Mouse (Mus musculus) heart, postnatal 36 days (tissue): ENCODE results near the gene Coq4. TPM values are rescaled to one million over a fixed set of nuclear protein-coding genes. Genes with fewer than 3 reads are reported as not detected.
A peak's percentile ranks its signal among the peaks of the same experiment; 100 is the strongest.

Experiments used
- DNase-seq, 2 experiments: peaks; one replicate each; pipeline ENCODE4 v3.0.0; 2021 to 2022
- intact Hi-C: fragments of 180-260 bp; cut with DNase I; formaldehyde crosslinking; loops from one replicate; pipeline ENCODE4 v1.15.1; 2025
- total RNA-seq, 2 experiments: library from RNA; stranded (reverse); gene quantifications; 2 replicates each; pipeline ENCODE4 v1.2.3; 2021

Coq4 gene
- total RNA-seq, 2 experiments from 2014 or later, result 20.2 to 24.3 TPM

GRCm38 (mm10) chr2:29792772-29793487 is 5.6 kb downstream of the Coq4 start:
- DNase-seq, result no peak
- intact Hi-C loops, result no loop called here

- intact Hi-C loops, result no loop called here
- DNase-seq, result peak; percentile 94 to 96
Observed at GRCm38 (mm10) chr2:29802075-29802826, 15.0 kb downstream of the Coq4 start, which contains the start of gene Slc27a4. TSS of gene Slc27a4 (plus strand) at chr2:29802634.

DNA sequence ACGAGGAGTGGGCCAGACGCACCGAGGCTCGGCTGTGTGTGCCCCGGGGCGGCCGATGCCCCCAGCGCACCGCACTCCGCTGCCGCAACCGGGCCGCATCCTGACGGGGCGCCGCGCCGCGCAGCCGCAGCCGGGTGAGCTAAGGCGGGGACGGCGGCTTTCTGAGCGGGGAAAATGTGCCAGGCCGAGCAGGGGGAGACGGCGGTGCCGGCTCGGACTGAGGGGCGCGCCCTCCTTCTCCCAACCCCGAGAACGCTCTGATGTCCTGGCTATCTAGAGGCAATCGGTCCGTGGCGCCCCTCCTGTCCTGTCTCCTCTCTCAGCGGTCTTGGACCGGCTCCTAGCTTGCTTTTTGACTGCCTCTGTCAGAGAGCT is 15.5 kb downstream of the Coq4 start:
- no peak for DNase-seq
- intact Hi-C loops, result no loop called here

DNA sequence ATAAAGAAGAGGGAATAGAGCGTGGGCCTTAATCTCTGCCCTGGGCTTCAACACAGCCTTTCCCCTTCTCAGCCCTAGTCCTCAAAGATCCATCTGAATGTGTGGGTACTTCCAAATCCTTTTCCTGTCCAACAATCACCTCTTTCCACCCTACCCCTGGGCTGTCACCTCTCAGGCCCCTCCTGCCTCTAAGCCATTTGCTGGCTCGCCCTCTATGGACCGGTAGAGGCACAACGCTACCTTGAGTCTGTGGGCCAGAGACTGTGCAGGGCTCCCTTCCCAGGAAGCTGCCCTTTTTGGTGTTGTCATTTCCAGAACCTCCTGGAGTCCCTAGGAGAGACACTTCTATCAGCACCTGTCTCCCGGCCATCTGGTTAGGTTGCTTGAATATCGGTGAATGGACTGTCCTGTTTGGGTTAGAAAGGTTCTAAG is 16.1 kb downstream of the Coq4 start:
- intact Hi-C loops, result no loop called here
- no peak for DNase-seq

DNA sequence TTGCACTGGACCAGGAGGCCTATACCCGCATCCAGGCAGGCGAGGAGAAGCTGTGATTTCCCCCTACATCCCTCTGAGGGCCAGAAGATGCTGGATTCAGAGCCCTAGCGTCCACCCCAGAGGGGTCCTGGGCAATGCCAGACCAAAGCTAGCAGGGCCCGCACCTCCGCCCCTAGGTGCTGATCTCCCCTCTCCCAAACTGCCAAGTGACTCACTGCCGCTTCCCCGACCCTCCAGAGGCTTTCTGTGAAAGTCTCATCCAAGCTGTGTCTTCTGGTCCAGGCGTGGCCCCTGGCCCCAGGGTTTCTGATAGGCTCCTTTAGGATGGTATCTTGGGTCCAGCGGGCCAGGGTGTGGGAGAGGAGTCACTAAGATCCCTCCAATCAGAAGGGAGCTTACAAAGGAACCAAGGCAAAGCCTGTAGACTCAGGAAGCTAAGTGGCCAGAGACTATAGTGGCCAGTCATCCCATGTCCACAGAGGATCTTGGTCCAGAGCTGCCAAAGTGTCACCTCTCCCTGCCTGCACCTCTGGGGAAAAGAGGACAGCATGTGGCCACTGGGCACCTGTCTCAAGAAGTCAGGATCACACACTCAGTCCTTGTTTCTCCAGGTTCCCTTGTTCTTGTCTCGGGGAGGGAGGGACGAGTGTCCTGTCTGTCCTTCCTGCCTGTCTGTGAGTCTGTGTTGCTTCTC is 28.5 kb downstream of the Coq4 start:
- intact Hi-C loops, result loop anchor here (2.0 to 5.0 kb wide), 3 partner anchors 43 to 161 kb away; no protein-coding TSS in a partner anchor
- DNase-seq, result no peak

- intact Hi-C loops, result loop anchor here (2.0 to 5.0 kb wide), 3 partner anchors 41 to 160 kb away; no protein-coding TSS in a partner anchor
- peak; percentile 85 to 89 for DNase-seq
Observed at GRCm38 (mm10) chr2:29817426-29818232, 30.3 kb downstream of the Coq4 start.

GRCm38 (mm10) chr2:29819363-29819762 is 32.1 kb downstream of the Coq4 start:
- intact Hi-C loops, result loop anchor here (5.0 kb wide), 2 partner anchors 52 to 158 kb away; no protein-coding TSS in a partner anchor
- DNase-seq, result no peak

- peak; percentile 57 to 68 for DNase-seq
- intact Hi-C loops, result no loop called here
Observed at GRCm38 (mm10) chr2:29820025-29820817, 32.9 kb downstream of the Coq4 start, which contains the start of gene Urm1. TSS of gene Urm1 (plus strand) at chr2:29820075.

DNA sequence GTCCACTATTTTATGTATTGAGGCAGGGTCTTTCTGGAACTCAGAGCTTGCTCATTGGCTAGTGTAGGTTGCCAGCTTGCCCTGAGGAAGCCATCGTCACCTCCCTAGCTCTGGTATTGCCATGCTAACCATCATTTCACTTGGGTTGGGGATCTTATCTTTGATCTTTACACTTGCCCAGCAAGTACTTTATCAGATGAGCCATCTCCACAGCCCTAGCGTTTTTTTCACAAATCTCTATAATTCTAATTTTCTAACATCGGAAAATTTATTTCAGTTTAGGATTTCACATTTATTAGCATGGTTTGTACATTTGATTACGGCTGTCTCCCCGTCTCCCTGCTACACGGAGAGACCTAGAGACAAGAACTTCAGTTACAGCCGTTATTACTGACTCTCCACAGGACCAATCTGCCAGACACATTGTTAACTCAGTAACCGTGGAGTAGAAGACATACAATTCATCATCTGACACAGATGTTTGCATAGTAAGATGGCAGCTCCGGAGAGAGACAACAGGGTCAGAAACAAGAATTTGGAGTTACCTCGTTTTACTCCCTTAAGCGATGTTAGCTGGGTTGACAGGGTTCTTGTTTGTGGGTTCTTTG is 39.1 kb downstream of the Coq4 start:
- intact Hi-C loops, result no loop called here
- DNase-seq, result no peak

DNA sequence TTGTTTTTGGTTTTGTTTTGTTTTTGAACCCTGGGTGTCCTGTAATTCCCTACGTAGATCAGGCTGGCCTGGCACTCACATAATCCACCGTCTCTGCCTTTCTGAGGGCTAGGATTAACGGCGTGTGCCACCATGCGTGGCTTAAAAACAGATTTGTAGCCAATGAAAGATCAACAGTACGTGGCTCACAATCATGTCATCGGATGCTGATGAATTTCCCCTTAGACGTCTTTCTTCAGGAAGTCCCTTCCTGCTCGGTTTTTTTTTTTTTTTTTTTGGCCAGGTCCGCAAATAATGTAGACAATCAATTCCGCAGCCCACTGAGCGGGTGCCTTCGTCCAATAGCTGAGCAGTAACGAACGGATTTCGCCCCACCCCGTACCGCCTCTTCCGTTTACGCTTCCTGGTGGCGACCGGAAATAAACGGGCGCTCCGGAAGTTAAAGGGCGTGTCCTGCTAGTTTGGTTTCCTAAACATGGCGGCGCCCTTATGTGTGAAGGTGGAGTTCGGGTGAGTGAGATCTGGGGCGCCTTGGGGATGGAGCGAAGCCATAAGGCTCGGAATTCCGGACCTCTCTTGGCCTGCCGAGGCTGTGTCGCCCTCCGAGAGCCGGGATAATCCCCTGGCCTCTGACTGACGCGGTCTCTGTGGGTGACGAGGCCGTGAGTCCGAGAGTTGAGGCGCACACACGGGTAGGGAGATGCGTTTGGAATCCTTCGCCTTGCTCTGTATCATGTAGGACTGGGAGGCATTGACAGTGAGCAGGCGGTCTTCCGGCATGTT is 39.8 kb downstream of the Coq4 start:
- intact Hi-C loops, result no loop called here
- peak; percentile 94 to 95 for DNase-seq

- DNase-seq, result no peak
- intact Hi-C loops, result no loop called here
Observed at GRCm38 (mm10) chr2:29827709-29828024, 40.4 kb downstream of the Coq4 start.

DNA sequence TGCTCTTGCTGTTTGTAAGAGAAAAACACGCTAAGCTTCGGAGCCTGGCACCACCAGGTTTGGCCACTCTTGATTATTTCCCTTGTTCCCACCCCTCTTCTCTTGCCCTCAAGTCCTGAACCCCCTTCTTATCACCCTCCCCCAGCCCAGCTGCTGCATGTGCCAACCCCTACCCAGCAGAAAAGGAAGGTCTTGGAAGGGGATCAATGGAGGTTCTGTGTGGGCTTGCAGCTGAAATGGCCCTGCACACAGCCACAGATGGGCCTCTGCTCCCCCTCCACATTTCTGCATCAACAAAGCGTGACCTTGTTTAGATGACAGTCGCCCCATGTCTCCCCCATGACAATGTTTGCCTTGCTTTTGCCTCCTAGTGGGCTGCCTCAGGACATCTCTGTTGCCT is 43.8 kb downstream of the Coq4 start:
- intact Hi-C loops, result no loop called here

DNA sequence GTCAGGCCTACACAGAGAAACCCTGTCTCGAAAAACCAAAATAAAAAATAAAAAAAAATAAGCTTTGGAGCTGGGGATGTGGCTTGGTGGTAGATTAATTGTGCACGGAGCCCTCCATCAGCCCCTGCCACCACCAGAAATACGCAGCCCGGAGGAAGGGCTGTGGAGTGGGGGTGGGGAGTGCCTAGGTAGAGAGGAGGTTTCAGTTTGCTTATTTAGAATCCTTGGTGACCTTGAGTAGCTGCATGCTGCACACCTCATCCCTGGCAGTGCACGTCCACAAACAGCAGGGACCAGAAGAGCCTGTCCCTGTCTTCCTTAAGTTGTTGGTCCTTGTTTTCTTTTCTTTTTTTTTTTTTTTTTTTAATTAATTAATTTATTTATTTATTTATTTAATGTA is 46.5 kb downstream of the Coq4 start:
- no peak for DNase-seq
- intact Hi-C loops, result no loop called here

More for the DNA sequence above, 43.8 kb downstream of the Coq4 start:
- no peak for DNase-seq

DNA sequence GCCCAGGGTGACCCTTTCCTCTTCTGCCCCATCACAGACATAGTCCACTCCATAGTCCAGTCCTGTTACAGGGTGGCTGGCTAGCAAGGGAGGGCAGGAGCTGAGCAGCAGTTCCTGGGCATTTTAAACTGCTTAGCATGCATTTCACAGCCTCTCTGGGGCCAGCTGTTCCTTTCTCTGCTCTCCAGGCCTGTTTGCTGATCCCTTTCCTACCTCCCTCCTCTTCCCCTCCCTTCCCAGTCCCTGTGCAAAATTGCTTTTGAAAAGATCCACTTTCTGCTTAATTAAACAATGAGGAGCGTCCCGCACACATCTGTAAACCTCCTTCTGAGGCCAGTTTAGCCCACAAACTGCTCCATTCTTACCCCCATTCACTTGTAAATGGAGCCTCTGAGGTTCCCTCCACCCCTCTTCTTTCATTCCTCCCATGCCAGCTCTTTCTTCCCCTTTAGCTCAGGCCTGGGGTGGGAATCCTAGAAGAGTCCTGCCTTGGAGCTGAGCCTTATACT is 48.2 kb downstream of the Coq4 start:
- DNase-seq, result no peak
- intact Hi-C loops, result no loop called here

DNA sequence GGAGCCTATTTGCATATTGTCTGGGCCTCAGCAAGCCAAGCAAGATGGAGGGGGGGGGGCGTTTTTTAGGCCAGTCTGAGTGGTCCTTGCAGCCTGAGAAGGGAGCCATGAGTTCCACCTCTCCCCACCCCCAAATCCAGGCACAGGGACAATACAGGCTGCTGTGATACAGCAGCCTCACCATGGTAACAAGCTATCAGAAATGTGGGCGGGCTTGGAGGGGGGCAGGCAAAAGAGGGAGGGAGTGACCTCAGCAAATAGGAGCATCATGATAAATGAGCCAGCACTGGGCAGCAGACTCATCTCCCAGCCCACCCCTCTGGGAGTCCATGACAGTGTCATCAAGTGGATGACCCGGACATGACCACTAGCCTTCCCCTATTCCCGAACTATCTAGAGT is 52.2 kb downstream of the Coq4 start:
- no peak for DNase-seq
- intact Hi-C loops, result no loop called here

GRCm38 (mm10) chr2:29843231-29844105 is 56.2 kb downstream of the Coq4 start:
- intact Hi-C loops, result no loop called here
- DNase-seq, result no peak

GRCm38 (mm10) chr2:29844115-29844514 is 56.8 kb downstream of the Coq4 start:
- DNase-seq, result no peak
- intact Hi-C loops, result no loop called here
